Mouse (Mus musculus) CD4-positive, CD25-positive, alpha-beta regulatory T cell, adult 9 weeks (primary cell): ENCODE results near the gene Tas2r108. TPM values are rescaled to one million over a fixed set of nuclear protein-coding genes. Genes with fewer than 3 reads are reported as not detected.

Experiments used
- polyA plus RNA-seq: library from polyadenylated mRNA; unstranded; fragments of 100-300 nt; shearing (Covaris generic); gene quantifications from one replicate; pipeline ENCODE4 v1.2.1, GENCODE M21; 2017

Gene Tas2r108
- not detected for polyA plus RNA-seq

DNA sequence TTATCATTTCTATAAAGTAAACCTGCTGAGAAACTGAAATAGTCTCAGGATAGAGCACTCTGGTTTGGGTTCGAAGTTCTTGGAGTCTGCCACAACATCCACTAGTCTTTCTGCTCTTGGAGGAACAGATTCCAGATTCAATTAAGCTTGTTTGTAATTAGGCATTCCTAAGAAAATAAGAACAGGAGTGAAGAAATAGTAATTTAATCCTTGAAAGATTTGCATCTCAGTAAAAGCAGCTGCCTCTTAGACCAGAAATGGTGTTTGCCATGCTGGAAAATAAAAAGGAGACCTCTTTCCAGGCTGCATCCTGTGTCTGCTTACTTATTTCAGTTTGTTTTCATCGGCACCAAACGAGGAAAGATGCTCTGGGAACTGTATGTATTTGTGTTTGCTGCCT, at the start of gene Tas2r108:
Gene Tas2r108, plus strand, starts transcription at position 301 of the 400 bp plus-strand sequence.

DNA sequence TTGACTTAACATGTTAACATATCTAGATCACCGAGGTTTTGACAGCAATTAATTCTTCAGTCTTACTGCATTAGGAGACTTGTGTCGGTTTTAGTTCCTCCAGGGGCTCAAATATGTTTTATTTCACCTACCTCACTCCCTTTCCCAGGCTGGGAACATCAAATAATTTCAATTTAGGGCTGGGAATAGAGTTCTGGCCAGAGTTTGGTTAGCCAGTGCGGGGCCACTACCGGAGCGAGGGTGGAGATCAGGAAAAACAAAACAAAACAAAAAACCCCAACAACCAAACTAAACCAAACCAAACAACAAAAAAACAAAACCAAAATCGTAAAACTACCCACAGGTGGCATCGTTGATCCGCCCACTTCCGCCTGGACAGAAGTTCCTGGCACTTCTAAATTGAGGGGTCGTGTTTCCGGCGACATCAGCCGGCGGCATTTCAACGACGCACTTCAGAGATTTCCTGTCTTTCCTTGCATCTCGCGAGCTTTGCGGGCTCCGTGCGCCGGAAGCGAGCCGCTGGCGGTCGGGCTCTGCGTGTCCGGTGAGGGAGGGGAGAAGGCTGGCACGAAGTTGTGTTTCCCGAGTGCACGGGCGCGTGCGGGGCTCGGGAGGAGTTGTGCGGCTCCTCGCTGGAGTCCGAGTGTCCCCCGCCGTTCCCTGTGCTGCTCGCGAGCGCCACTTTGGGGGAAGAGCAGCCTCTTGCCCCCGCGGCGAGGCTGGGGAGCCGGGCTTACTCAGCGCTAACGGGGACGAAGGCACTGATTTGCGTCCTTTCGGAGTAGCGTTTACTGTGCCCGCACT, 22.2 kb upstream of the Tas2r108 start, which contains the start of gene Ssbp1:
Gene Ssbp1, plus strand, starts transcription at position 437 of the 804 bp plus-strand sequence.

DNA sequence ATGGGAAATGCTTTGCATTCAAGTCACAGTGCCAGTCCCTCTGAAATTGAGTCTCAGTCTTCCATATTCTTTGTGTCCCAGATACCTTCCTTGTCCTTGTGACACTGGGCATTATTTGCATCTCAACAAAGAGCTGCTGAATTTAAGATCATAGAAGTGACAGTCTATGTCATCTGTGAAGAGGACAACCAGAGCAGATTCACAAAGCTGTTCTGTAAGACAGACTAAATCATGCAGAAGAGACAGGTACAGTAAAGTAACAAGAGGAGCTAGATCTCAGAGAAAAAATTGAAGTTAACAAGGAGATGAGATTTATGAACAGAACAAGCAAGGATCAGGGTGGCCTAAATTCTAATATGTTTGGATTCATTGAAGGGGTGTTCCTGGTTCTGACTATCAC, 2.4 kb upstream of the Tas2r108 start, which contains the start of gene Tas2r137:
Gene Tas2r137, plus strand, starts transcription at position 301 of the 400 bp plus-strand sequence.

DNA sequence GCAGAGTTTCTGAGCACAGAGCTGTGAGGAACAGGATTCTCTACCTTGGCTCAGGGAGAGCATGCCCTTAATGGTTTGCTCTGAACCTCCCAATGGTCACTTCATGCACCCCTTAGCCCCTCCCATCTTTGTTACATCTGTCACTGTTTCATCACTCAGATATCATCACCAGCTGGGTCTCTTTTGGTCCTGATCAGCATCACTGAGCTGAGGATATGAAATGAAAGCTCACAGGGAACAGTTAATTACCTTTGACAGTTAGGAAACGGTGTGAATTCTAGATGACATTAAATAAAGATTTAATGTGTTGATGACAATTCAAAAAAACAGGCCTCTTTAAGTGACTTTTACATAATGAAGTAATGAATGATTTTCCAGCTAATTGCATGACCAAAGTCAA, 26.1 kb downstream of the Tas2r108 start, which contains the start of gene Prss37:
Gene Prss37, minus strand, starts transcription at position 101 of the 400 bp plus-strand sequence.

Other genes with a start within 250 kb of the Tas2r108 start
- 55.7 TPM for gene Agk, start 168.4 kb upstream of the Tas2r108 start, polyA plus RNA-seq
- 5.1 TPM for gene E330009J07Rik, start 57.4 kb upstream of the Tas2r108 start, polyA plus RNA-seq
- gene Wee2, start 54.4 kb upstream of the Tas2r108 start, polyA plus RNA-seq = not detected
- gene Ssbp1, start 22.2 kb upstream of the Tas2r108 start, polyA plus RNA-seq = 148 TPM
- gene Tas2r137, start 2.3 kb upstream of the Tas2r108 start, polyA plus RNA-seq = not detected
- gene Prss37, start 26.0 kb downstream of the Tas2r108 start, polyA plus RNA-seq = not detected
- gene Olfr461, start 61.5 kb downstream of the Tas2r108 start, polyA plus RNA-seq = not detected
- gene Olfr460, start 76.0 kb downstream of the Tas2r108 start, polyA plus RNA-seq = not detected
- 0.32 TPM for gene Clec5a, start 92.3 kb downstream of the Tas2r108 start, polyA plus RNA-seq
- gene Tas2r138, start 119.8 kb downstream of the Tas2r108 start, polyA plus RNA-seq = not detected
- gene Mgam, start 135.3 kb downstream of the Tas2r108 start, polyA plus RNA-seq = not detected